Mouse (Mus musculus) kidney, embryonic 14.5 days (tissue): ENCODE measurements at regions not wholly inside any gene's neighbourhood (a gene's known extent, or its start where the extent isn't known, plus 50 kb on each side); places are given as distances from the start of the nearest gene placed in this dataset.

Experiments used
- ATAC-seq: fragments of 200-750 bp; cut with Nextera tagmentation; 2 replicates; pipeline ENCODE4 v1.8.0; 2017; ENCODE audit warnings: moderate number of reproducible peaks, mild to moderate bottlenecking, moderate TSS enrichment, moderate library complexity; ENCODE audit not compliant: low FRiP score, low TSS enrichment
- H3K27ac ChIP-seq: fragments of 300-500 bp; sonication (generic); 2 replicates; pipeline ENCODE4 v1.5.1; 2014; ENCODE audit warnings: low read depth, mild to moderate bottlenecking, low read length, moderate library complexity, mixed read lengths
- H3K27me3 ChIP-seq: fragments of 300-500 bp; sonication (generic); 2 replicates; pipeline ENCODE4 v1.6.1; 2014; ENCODE audit warnings: mild to moderate bottlenecking, low read length; ENCODE audit not compliant: control insufficient read depth, insufficient read depth
- H3K36me3 ChIP-seq: fragments of 300-500 bp; sonication (generic); 2 replicates; pipeline ENCODE4 v1.6.1; 2014; ENCODE audit warnings: low read length, mixed read lengths; ENCODE audit not compliant: control insufficient read depth, insufficient read depth
- H3K4me1 ChIP-seq: fragments of 300-500 bp; sonication (generic); 2 replicates; pipeline ENCODE4 v1.6.1; 2014; ENCODE audit warnings: low read length, mixed read lengths; ENCODE audit not compliant: control insufficient read depth, insufficient read depth
- H3K4me2 ChIP-seq: fragments of 300-500 bp; sonication (generic); replicated peaks from 2 replicates; pipeline ENCODE4 v1.6.1; 2014; ENCODE audit warnings: low read depth, mild to moderate bottlenecking, low read length
- H3K4me3 ChIP-seq: fragments of 300-500 bp; sonication (generic); 2 replicates; pipeline ENCODE4 v1.5.1; 2014; ENCODE audit warnings: mild to moderate bottlenecking, low read length
- H3K9ac ChIP-seq: fragments of 300-500 bp; sonication (generic); 2 replicates; pipeline ENCODE4 v1.6.1; 2014; ENCODE audit warnings: low read depth, mild to moderate bottlenecking, low read length, moderate library complexity
- H3K9me3 ChIP-seq: fragments of 300-500 bp; sonication (generic); 2 replicates; pipeline ENCODE4 v1.6.1; 2016; ENCODE audit warnings: low read length; ENCODE audit not compliant: control insufficient read depth
- WGBS: fragments of 180-500 bp; shearing (Covaris S2); extraction: QIAGEN DNeasy Blood & Tissue Kit; methylation state at CpG from one replicate; pipeline ENCODE4 v1.1.7; 2014; 5-methylcytosine and 5-hydroxymethylcytosine counted together

DNA sequence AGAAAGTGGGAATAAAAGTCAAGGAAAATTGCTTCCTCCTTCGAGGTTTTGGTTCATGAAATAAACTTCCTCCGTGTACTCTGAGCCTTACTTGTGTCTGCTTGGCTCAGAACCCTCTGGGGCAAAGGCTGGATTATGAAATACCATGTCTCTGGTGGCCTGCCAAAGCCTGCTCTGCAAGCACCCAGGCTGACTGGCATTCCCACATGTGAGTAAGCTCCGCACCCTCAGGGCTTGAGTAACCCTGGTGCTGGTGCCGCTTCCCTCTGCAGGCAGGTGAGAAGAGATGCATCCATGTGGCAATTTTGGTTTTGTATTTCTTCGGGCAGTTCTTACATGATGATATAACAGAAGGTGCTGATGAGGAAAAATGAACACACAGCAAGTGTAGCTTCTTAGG, 66.0 kb downstream of the Nr2f2 start:
- WGBS = 77% methylated on average over 5 of the region's 5 CpGs
- H3K4me1 ChIP-seq = no peaks in the 10 kb centered on the region
- H3K27ac ChIP-seq = no peak overlapping the region
- no peak for ATAC-seq
- no peaks in the 10 kb centered on the region for H3K9me3 ChIP-seq
- no peaks in the 10 kb centered on the region for H3K36me3 ChIP-seq
- H3K4me2 ChIP-seq = no peak overlapping the region
- H3K4me3 ChIP-seq = no peak overlapping the region
- no peak overlapping the region for H3K9ac ChIP-seq
- no peaks in the 10 kb centered on the region for H3K27me3 ChIP-seq

GRCm38 (mm10) chr7:70291431-70291830, 75.1 kb downstream of the Nr2f2 start:
- ATAC-seq = no peak
- Histone ChIP-seq H3K4me3 (no peak overlapping the region), H3K36me3 (no peaks in the 10 kb centered on the region), H3K4me2 (no peak overlapping the region), H3K27me3 (peaks cover 46% of the 10 kb centered on the region), H3K27ac (no peak overlapping the region), H3K9ac (no peak overlapping the region), H3K9me3 (peaks cover 6% of the 10 kb centered on the region; the same call in 1 of the 2 replicates), H3K4me1 (peaks cover 7% of the 10 kb centered on the region)
- 84% methylated on average over 6 of the region's 6 CpGs for WGBS

DNA sequence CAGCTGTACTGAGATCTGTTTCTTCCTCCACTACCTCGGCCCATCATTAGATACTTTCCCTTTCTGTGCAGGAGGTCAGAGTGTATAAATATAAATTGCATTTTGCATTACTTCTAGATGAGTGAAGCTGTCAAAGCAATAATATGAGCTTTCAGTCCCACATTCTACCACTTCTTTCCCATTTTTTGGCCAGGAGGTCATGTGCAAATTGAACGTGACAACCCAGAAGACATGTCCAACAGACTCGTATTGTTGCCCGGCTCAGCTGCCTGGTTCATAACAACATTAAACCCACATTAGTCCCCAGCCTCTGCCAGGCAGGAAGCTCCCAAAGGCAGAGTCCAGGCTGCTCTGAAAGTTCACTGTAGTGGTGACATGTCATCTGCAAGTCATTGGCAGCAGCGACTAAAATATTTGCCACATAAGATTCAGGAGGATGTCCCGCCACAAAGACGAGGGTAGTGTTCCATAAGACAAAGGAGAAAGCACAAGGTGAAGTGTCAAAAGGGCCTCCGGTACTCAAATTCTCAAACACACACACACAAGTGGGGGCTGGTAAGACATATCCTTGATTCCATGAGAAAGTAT, 75.7 kb downstream of the Nr2f2 start:
- Histone ChIP-seq H3K9ac (no peak overlapping the region), H3K27ac (no peak overlapping the region), H3K4me3 (no peak overlapping the region), H3K36me3 (no peaks in the 10 kb centered on the region), H3K4me2 (no peak overlapping the region), H3K27me3 (peaks cover 52% of the 10 kb centered on the region), H3K4me1 (peaks cover 7% of the 10 kb centered on the region), H3K9me3 (peaks cover 6% of the 10 kb centered on the region; the same call in 1 of the 2 replicates)
- no peak for ATAC-seq
- 79% methylated on average over 8 of the region's 8 CpGs for WGBS

DNA sequence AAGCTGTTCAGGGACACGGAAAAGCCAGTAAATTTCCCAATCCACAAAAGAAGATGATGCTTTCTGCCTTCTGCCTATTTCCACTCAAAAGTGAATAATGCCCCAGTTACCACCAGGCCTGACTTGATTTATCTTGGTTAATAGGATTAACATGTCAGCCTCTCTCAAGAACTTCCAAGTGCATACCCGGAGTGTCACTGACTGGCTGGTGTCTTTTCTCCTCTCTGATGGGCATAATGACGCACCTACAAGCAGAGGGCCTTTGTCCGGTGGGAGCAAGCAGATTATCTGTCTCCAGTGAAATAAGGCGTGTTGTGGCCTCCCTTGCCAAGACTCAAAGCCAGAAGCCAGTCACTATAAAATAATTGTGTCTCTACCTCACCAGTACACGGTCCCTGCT, 76.3 kb downstream of the Nr2f2 start:
- Histone ChIP-seq H3K27me3 (peaks cover 58% of the 10 kb centered on the region), H3K36me3 (no peaks in the 10 kb centered on the region)
- 71% methylated on average over 6 of the region's 6 CpGs for WGBS

DNA sequence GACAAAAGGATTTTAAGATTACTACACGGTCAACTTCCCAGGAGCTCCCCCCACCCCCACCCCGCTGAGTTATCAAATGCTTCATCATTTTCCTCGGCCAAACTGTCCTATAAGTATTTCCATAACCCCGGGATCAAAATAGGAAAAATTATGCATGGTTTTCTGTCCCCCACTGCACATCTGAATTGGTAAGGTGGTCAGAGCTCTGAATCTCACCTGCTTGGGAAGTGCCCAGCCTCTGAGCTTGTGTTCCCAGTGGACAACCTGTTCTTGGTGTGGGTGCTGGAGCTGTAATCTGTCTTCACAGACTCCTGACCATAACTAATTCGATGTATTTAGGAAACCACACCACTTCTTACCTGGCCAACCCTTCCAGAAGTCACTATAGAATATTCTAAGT, 77.9 kb downstream of the Nr2f2 start:
- H3K36me3 ChIP-seq = no peaks in the 10 kb centered on the region
- no peak overlapping the region for H3K4me2 ChIP-seq
- no peak for ATAC-seq

More for the DNA sequence above, 76.3 kb downstream of the Nr2f2 start:
- Histone ChIP-seq H3K9ac (no peak overlapping the region), H3K4me1 (peaks cover 7% of the 10 kb centered on the region), H3K27ac (no peak overlapping the region), H3K4me2 (no peak overlapping the region), H3K4me3 (no peak overlapping the region), H3K9me3 (peaks cover 6% of the 10 kb centered on the region; the same call in 1 of the 2 replicates)
- no peak for ATAC-seq

DNA sequence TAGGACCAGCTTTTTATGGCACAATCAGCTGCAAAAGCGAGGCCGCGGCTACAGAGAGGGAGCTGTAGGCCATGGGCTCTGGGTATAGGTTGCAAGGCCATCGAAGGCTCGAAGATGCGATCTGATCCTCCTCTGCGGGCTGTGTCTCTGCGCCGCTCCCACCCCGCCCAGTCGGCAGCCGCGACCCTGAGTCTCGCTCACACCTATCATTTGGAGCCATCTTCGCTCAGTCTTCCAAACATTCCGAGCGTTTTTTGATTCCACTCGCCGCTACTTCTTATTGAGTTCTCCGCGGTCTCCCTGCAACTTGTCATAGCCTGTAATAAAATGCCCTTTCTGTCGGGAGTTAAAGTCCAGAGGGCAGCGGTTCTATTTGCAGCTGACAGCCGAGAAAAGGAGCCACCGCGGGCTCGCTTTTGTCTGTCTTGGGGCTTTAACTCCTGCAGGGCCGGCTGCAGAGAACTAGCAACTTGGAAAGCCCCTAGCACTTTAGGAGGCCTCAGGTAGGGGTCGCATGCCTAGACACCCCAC, 78.6 kb downstream of the Nr2f2 start:
- Histone ChIP-seq H3K9me3 (peaks cover 6% of the 10 kb centered on the region; the same call in 1 of the 2 replicates), H3K4me3 (peak overlapping the region; percentile 33), H3K4me2 (peak overlapping the region; percentile 47), H3K4me1 (peaks cover 7% of the 10 kb centered on the region), H3K9ac (no peak overlapping the region), H3K36me3 (no peaks in the 10 kb centered on the region), H3K27ac (no peak overlapping the region), H3K27me3 (peaks cover 78% of the 10 kb centered on the region)
- WGBS = under 1% methylated on average over 29 of the region's 29 CpGs
- ATAC-seq = no peak

More for the DNA sequence above, 77.9 kb downstream of the Nr2f2 start:
- H3K9ac ChIP-seq = no peak overlapping the region
- peaks cover 7% of the 10 kb centered on the region for H3K4me1 ChIP-seq
- no peak overlapping the region for H3K27ac ChIP-seq
- H3K4me3 ChIP-seq = no peak overlapping the region
- peaks cover 71% of the 10 kb centered on the region for H3K27me3 ChIP-seq
- 16% methylated on average over 5 of the region's 5 CpGs for WGBS
- H3K9me3 ChIP-seq = peaks cover 6% of the 10 kb centered on the region; the same call in 1 of the 2 replicates

DNA sequence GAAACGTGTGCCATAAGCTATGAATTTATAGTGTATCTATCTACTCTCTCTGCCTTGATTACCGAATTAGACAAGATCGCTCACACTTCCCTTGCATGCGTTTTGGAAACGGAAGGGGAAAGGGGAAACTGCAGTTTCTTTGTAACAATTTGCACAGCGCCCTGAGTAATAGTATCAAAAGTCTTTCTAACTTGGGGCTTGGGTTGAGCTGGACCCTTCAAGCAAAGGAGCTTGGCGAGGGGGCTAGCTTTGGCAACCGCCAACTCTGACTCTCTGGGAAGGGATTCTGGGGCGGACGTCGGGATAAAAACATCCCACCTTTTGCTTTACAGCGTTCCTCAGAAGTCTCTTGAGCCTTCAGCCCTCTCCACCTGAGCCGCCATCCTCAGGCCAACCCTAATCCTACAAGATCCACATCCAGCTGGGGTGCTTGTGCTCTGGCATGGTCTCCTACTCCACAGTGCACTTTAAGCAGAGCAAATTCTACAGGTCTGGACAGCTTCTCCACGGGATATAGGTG, 79.6 kb downstream of the Nr2f2 start:
- no peak for ATAC-seq
- no peak overlapping the region for H3K9ac ChIP-seq
- H3K27me3 ChIP-seq = peaks cover 87% of the 10 kb centered on the region
- H3K27ac ChIP-seq = no peak overlapping the region
- H3K4me3 ChIP-seq = no peak overlapping the region
- 7% methylated on average over 14 of the region's 14 CpGs for WGBS
- H3K9me3 ChIP-seq = no peaks in the 10 kb centered on the region
- H3K4me1 ChIP-seq = peaks cover 7% of the 10 kb centered on the region
- H3K4me2 ChIP-seq = no peak overlapping the region
- H3K36me3 ChIP-seq = no peaks in the 10 kb centered on the region

GRCm38 (mm10) chr7:70285344-70285743, 81.2 kb downstream of the Nr2f2 start:
- H3K9ac ChIP-seq = no peak overlapping the region
- no peak overlapping the region for H3K4me3 ChIP-seq
- H3K27ac ChIP-seq = no peak overlapping the region
- H3K27me3 ChIP-seq = peaks cover 89% of the 10 kb centered on the region
- whole genome bisulfite sequencing = 24% methylated on average over 3 of the region's 3 CpGs
- no peaks in the 10 kb centered on the region for H3K36me3 ChIP-seq
- H3K4me2 ChIP-seq = no peak overlapping the region
- H3K4me1 ChIP-seq = peaks cover 13% of the 10 kb centered on the region
- no peak for ATAC-seq
- no peaks in the 10 kb centered on the region for H3K9me3 ChIP-seq

- H3K4me2 ChIP-seq = no peak overlapping the region
- 7% methylated on average over 1 of the region's 1 CpGs for WGBS
- no peaks in the 10 kb centered on the region for H3K36me3 ChIP-seq
- peaks cover 19% of the 10 kb centered on the region for H3K4me1 ChIP-seq
- H3K9ac ChIP-seq = no peak overlapping the region
- H3K27me3 ChIP-seq = peaks cover 83% of the 10 kb centered on the region
- no peaks in the 10 kb centered on the region for H3K9me3 ChIP-seq
- no peak for ATAC-seq
- H3K4me3 ChIP-seq = no peak overlapping the region
- no peak overlapping the region for H3K27ac ChIP-seq
These were observed 82.7 kb downstream of the Nr2f2 start for GRCm38 (mm10) chr7:70283836-70284235.
